Mouse (Mus musculus): ENCODE data around the gene Slc4a7. TPM values are rescaled to one million over a fixed set of nuclear protein-coding genes. Genes with fewer than 3 reads are reported as not detected.

The Slc4a7 gene
- polyA plus RNA-seq, 1 experiment from 2014 or later: 32.0 TPM

GRCm38 (mm10) chr14:14842734-14843530 lies 140.9 kb downstream of the Slc4a7 start:
- 87% methylated on average over 8 of the region's 8 CpGs for WGBS
- Histone ChIP-seq H3K27me3 (no peaks in the 10 kb centered on the region), H3K4me1 (replicated peaks) (no peaks in the 10 kb centered on the region), H3K9me3 (no peaks in the 10 kb centered on the region), H3K27ac (no peak overlapping the region), H3K9ac (replicated peaks) (no peak overlapping the region), H3K4me3 (replicated peaks) (no peak overlapping the region), H3K36me3 (no peaks in the 10 kb centered on the region), H3K4me2 (no peak overlapping the region)
- ATAC-seq (ENCODE audit: insufficient number of reproducible peaks, insufficient read depth, low FRiP score, low TSS enrichment, low read depth): no peak

Other genes with a start within 250 kb of the Slc4a7 start
- 0.05 TPM in 1 of 2 replicates, not detected in the other for gene Nek10, start 101.1 kb downstream of the Slc4a7 start, polyA plus RNA-seq (2016; fragmentation: Nextera tagmentation; extraction: Ambion mirVana)